Mouse (Mus musculus): ENCODE data around the gene Abca4. TPM values are rescaled to one million over a fixed set of nuclear protein-coding genes. Genes with fewer than 3 reads are reported as not detected.

Abca4 gene
- 1 to 10 TPM; 1.3 to 2.0 TPM for total RNA-seq (2021)
- long read RNA-seq, partial matches to known transcripts, result 1 of 3 reads
- long read RNA-seq, other reads (novel, unspliced or antisense), result 2 of 3 reads

- DNase-seq (ENCODE audit: low spot score in 2 of 2), result no peak
Observed at GRCm38 (mm10) chr3:122043799-122044547, at the start of gene Abca4. Gene Abca4 (plus strand): TSS chr3:122044443.

GRCm38 (mm10) chr3:121995125-121995524 is 49.1 kb upstream of the Abca4 start:
- no peak for DNase-seq (ENCODE audit: low spot score in 2 of 2)

- DNase-seq (ENCODE audit: low spot score in 2 of 2), result no peak
Observed at GRCm38 (mm10) chr3:121999934-122000333, 44.3 kb upstream of the Abca4 start.

- DNase-seq (ENCODE audit: low spot score in 2 of 2), result no peak
Observed at GRCm38 (mm10) chr3:122001568-122001967, 42.7 kb upstream of the Abca4 start.

- DNase-seq (ENCODE audit: low spot score in 2 of 2), result no peak
Observed at GRCm38 (mm10) chr3:122009818-122010217, 34.4 kb upstream of the Abca4 start.

GRCm38 (mm10) chr3:122010292-122010691 is 34.0 kb upstream of the Abca4 start:
- no peak for DNase-seq (ENCODE audit: low spot score in 2 of 2)

- no peak for DNase-seq (ENCODE audit: low spot score in 2 of 2)
Observed at GRCm38 (mm10) chr3:122012464-122012863, 31.8 kb upstream of the Abca4 start.

- no peak for DNase-seq (ENCODE audit: low spot score in 2 of 2)
Observed at GRCm38 (mm10) chr3:122018421-122018820, 25.8 kb upstream of the Abca4 start.

- DNase-seq (ENCODE audit: low spot score in 2 of 2), result no peak
Observed at GRCm38 (mm10) chr3:122019159-122019558, 25.1 kb upstream of the Abca4 start.

- no peak for DNase-seq (ENCODE audit: low spot score in 2 of 2)
Observed at GRCm38 (mm10) chr3:122021029-122021652, 23.1 kb upstream of the Abca4 start.

GRCm38 (mm10) chr3:122022355-122022754 is 21.9 kb upstream of the Abca4 start:
- DNase-seq (ENCODE audit: low spot score in 2 of 2), result no peak

- DNase-seq (ENCODE audit: low spot score in 2 of 2), result no peak
Observed at GRCm38 (mm10) chr3:122026676-122027075, 17.6 kb upstream of the Abca4 start.

- DNase-seq (ENCODE audit: low spot score in 2 of 2), result no peak
Observed at GRCm38 (mm10) chr3:122027776-122028175, 16.5 kb upstream of the Abca4 start.

GRCm38 (mm10) chr3:122033248-122033837 is 10.9 kb upstream of the Abca4 start:
- DNase-seq (ENCODE audit: low spot score in 2 of 2), result no peak

- DNase-seq (ENCODE audit: low spot score in 2 of 2), result no peak
Observed at GRCm38 (mm10) chr3:122034240-122034639, 10.0 kb upstream of the Abca4 start.

- DNase-seq (ENCODE audit: low spot score in 2 of 2), result no peak
Observed at GRCm38 (mm10) chr3:122035092-122035491, 9.2 kb upstream of the Abca4 start.

- DNase-seq (ENCODE audit: low spot score in 2 of 2), result no peak
Observed at GRCm38 (mm10) chr3:122040522-122040921, 3.7 kb upstream of the Abca4 start.

GRCm38 (mm10) chr3:122043102-122043501 is 1.1 kb upstream of the Abca4 start:
- DNase-seq (ENCODE audit: low spot score in 2 of 2), result no peak

- peak in 1 of 2 experiments; percentile 10 for DNase-seq (ENCODE audit: low spot score in 2 of 2)
Observed at GRCm38 (mm10) chr3:122046187-122046620, 2.0 kb downstream of the Abca4 start.

- no peak for DNase-seq (ENCODE audit: low spot score in 2 of 2)
Observed at GRCm38 (mm10) chr3:122047402-122047801, 3.2 kb downstream of the Abca4 start.

- peak; percentile 43 to 77 for DNase-seq (ENCODE audit: low spot score in 2 of 2)
Observed at GRCm38 (mm10) chr3:122047921-122048861, 3.9 kb downstream of the Abca4 start.
